Mouse (Mus musculus) forebrain, embryonic 15.5 days (tissue): ENCODE results near the gene Pla2g2d. TPM values are rescaled to one million over a fixed set of nuclear protein-coding genes. Genes with fewer than 3 reads are reported as not detected.
"Not testable (repeated sequence)": the region's sequence is repeated elsewhere in the genome, so short reads cannot be mapped to it uniquely, and the experiment has no call there.

ENCODE experiments used
- ATAC-seq: fragments of 200-750 bp; cut with Nextera tagmentation; replicated peaks from 2 replicates; pipeline ENCODE4 v1.8.0; 2017; ENCODE audit warnings: mild to moderate bottlenecking, moderate TSS enrichment, moderate library complexity
- H3K27ac ChIP-seq: fragments of 300-500 bp; sonication (generic); replicated peaks from 2 replicates; pipeline ENCODE4 v1.5.1; 2015; ENCODE audit warnings: mild to moderate bottlenecking, inconsistent platforms
- H3K27me3 ChIP-seq: fragments of 300-500 bp; sonication (generic); 2 replicates; pipeline ENCODE4 v1.6.1; 2015; ENCODE audit warnings: inconsistent platforms
- H3K36me3 ChIP-seq: fragments of 300-500 bp; sonication (generic); 2 replicates; pipeline ENCODE4 v1.6.1; 2015; ENCODE audit warnings: mild to moderate bottlenecking, inconsistent platforms
- H3K4me1 ChIP-seq: fragments of 300-500 bp; sonication (generic); 2 replicates; pipeline ENCODE4 v1.6.1; 2015; ENCODE audit warnings: inconsistent platforms
- H3K4me2 ChIP-seq: fragments of 300-500 bp; sonication (generic); replicated peaks from 2 replicates; pipeline ENCODE4 v1.6.1; 2015; ENCODE audit warnings: mild to moderate bottlenecking, inconsistent platforms
- H3K4me3 ChIP-seq: fragments of 300-500 bp; sonication (generic); 2 replicates; pipeline ENCODE4 v1.5.1; 2015; ENCODE audit warnings: mild to moderate bottlenecking, inconsistent platforms
- H3K9ac ChIP-seq: fragments of 300-500 bp; sonication (generic); replicated peaks from 2 replicates; pipeline ENCODE4 v1.6.1; 2015; ENCODE audit warnings: mild to moderate bottlenecking, inconsistent platforms
- H3K9me3 ChIP-seq: fragments of 300-500 bp; sonication (generic); 2 replicates; pipeline ENCODE4 v1.6.1; 2016; ENCODE audit warnings: inconsistent platforms
- WGBS: fragments of 180-500 bp; shearing (Covaris S2); methylation state at CpG from one replicate; pipeline ENCODE4 v1.1.7; 2015; ENCODE audit warnings: mixed read lengths; 5-methylcytosine and 5-hydroxymethylcytosine counted together
- polyA plus RNA-seq: library from polyadenylated mRNA; unstranded; fragments of >200 nt; fragmentation: Nextera tagmentation; extraction: Ambion mirVana; gene quantifications from 2 replicates; pipeline ENCODE4 v1.2.1, GENCODE M21; 2015

Gene Pla2g2d
- polyA plus RNA-seq, 1 experiment from 2014 or later = not detected

GRCm38 (mm10) chr4:138806920-138807541 lies 31.5 kb downstream of the Pla2g2d start:
- no peaks in the 10 kb centered on the region for H3K27me3 ChIP-seq
- WGBS = 82% methylated on average over 7 of the region's 7 CpGs

GRCm38 (mm10) chr4:138816166-138816565 lies 40.6 kb downstream of the Pla2g2d start:
- H3K27me3 ChIP-seq = no peaks in the 10 kb centered on the region
- no peaks in the 10 kb centered on the region for H3K36me3 ChIP-seq
- no peak overlapping the region for H3K9ac ChIP-seq
- no peak overlapping the region for H3K4me2 ChIP-seq
- H3K9me3 ChIP-seq = no peaks in the 10 kb centered on the region
- WGBS = 87% methylated on average over 9 of the region's 9 CpGs
- H3K4me1 ChIP-seq = peaks cover 5% of the 10 kb centered on the region; the same call in 1 of the 2 replicates
- no peak overlapping the region for H3K27ac ChIP-seq
- no peak overlapping the region for H3K4me3 ChIP-seq
- ATAC-seq = no peak

More at GRCm38 (mm10) chr4:138806920-138807541, 31.5 kb downstream of the Pla2g2d start:
- Histone ChIP-seq H3K4me2 (no peak overlapping the region), H3K9me3 (no peaks in the 10 kb centered on the region), H3K36me3 (no peaks in the 10 kb centered on the region), H3K9ac (no peak overlapping the region), H3K27ac (no peak overlapping the region), H3K4me1 (0 out of 2 replicates have a peak, but pooled peaks cover 3% of the 10 kb centered on the region), H3K4me3 (no peak overlapping the region)
- ATAC-seq = no peak

GRCm38 (mm10) chr4:138817736-138818135 lies 42.2 kb downstream of the Pla2g2d start:
- Histone ChIP-seq H3K27ac (no peak overlapping the region), H3K4me2 (no peak overlapping the region), H3K9me3 (no peaks in the 10 kb centered on the region), H3K4me1 (peaks cover 5% of the 10 kb centered on the region; the same call in 1 of the 2 replicates), H3K36me3 (no peaks in the 10 kb centered on the region), H3K9ac (no peak overlapping the region), H3K27me3 (no peaks in the 10 kb centered on the region), H3K4me3 (no peak overlapping the region)
- no peak for ATAC-seq
- WGBS = 87% methylated on average over 6 of the region's 6 CpGs

- Histone ChIP-seq H3K4me3 (no peak overlapping the region), H3K27me3 (no peaks in the 10 kb centered on the region), H3K9ac (no peak overlapping the region), H3K36me3 (no peaks in the 10 kb centered on the region), H3K9me3 (no peaks in the 10 kb centered on the region), H3K4me2 (no peak overlapping the region), H3K4me1 (peaks cover 5% of the 10 kb centered on the region; the same call in 1 of the 2 replicates), H3K27ac (no peak overlapping the region)
- no peak for ATAC-seq
- 17% methylated on average over 8 of the region's 8 CpGs for WGBS
These were observed 43.6 kb downstream of the Pla2g2d start for GRCm38 (mm10) chr4:138819101-138819500.

- ATAC-seq = no peak
- no peak overlapping the region for H3K9ac ChIP-seq
- no peak overlapping the region for H3K27ac ChIP-seq
- WGBS = 88% methylated on average over 2 of the region's 2 CpGs
- no peak overlapping the region for H3K4me2 ChIP-seq
- H3K4me3 ChIP-seq = no peak overlapping the region
- no peaks in the 10 kb centered on the region for H3K36me3 ChIP-seq
- no peaks in the 10 kb centered on the region for H3K27me3 ChIP-seq
- peaks cover 5% of the 10 kb centered on the region; the same call in 1 of the 2 replicates for H3K4me1 ChIP-seq
- H3K9me3 ChIP-seq = no peaks in the 10 kb centered on the region
These were observed 45.5 kb downstream of the Pla2g2d start for GRCm38 (mm10) chr4:138821036-138821435.

- 67% methylated on average over 2 of the region's 2 CpGs for WGBS
- H3K4me1 ChIP-seq, H3K9ac ChIP-seq, ATAC-seq, H3K4me2 ChIP-seq, H3K4me3 ChIP-seq, H3K9me3 ChIP-seq, H3K27ac ChIP-seq, H3K36me3 ChIP-seq, H3K27me3 ChIP-seq: not testable (repeated sequence)
These were observed 48.6 kb downstream of the Pla2g2d start for GRCm38 (mm10) chr4:138824161-138824560.

GRCm38 (mm10) chr4:138824660-138825059 lies 49.1 kb downstream of the Pla2g2d start:
- Histone ChIP-seq H3K9me3 (no peaks in the 10 kb centered on the region), H3K9ac (no peak overlapping the region), H3K4me2 (no peak overlapping the region), H3K4me1 (no peaks in the 10 kb centered on the region), H3K27ac (no peak overlapping the region), H3K4me3 (no peak overlapping the region), H3K36me3 (no peaks in the 10 kb centered on the region), H3K27me3 (no peaks in the 10 kb centered on the region)
- 83% methylated on average over 2 of the region's 2 CpGs for WGBS
- no peak for ATAC-seq

GRCm38 (mm10) chr4:138825751-138826567 lies 50.4 kb downstream of the Pla2g2d start:
- Histone ChIP-seq H3K36me3 (no peaks in the 10 kb centered on the region), H3K9me3 (no peaks in the 10 kb centered on the region), H3K4me2 (no peak overlapping the region), H3K4me3 (no peak overlapping the region), H3K4me1 (no peaks in the 10 kb centered on the region), H3K9ac (no peak overlapping the region), H3K27me3 (no peaks in the 10 kb centered on the region), H3K27ac (no peak overlapping the region)
- WGBS = 75% methylated on average over 18 of the region's 18 CpGs
- no peak for ATAC-seq

- Histone ChIP-seq H3K9ac (no peak overlapping the region), H3K4me2 (no peak overlapping the region), H3K9me3 (no peaks in the 10 kb centered on the region), H3K27ac (no peak overlapping the region), H3K36me3 (no peaks in the 10 kb centered on the region), H3K4me1 (no peaks in the 10 kb centered on the region), H3K27me3 (no peaks in the 10 kb centered on the region), H3K4me3 (no peak overlapping the region)
- 57% methylated on average over 11 of the region's 11 CpGs for WGBS
- no peak for ATAC-seq
These were observed 51.6 kb downstream of the Pla2g2d start for GRCm38 (mm10) chr4:138827147-138827546.

Other genes with a start within 250 kb of the Pla2g2d start
- 0.74 and 1.2 TPM in 2 replicates for gene Vwa5b1, start 139.9 kb upstream of the Pla2g2d start, polyA plus RNA-seq
- 0.34 TPM in 1 of 2 replicates, not detected in the other for gene Pla2g2c, start 50.9 kb upstream of the Pla2g2d start, polyA plus RNA-seq
- 2.0 and 3.2 TPM in 2 replicates for gene Ubxn10, start 38.6 kb upstream of the Pla2g2d start, polyA plus RNA-seq
- 0.08 TPM in 1 of 2 replicates, not detected in the other for gene Pla2g2f, start 18.1 kb upstream of the Pla2g2d start, polyA plus RNA-seq
- 0.45 and 0.76 TPM in 2 replicates for gene Pla2g5, start 87.7 kb downstream of the Pla2g2d start, polyA plus RNA-seq
- gene Gm13030, start 98.2 kb downstream of the Pla2g2d start, polyA plus RNA-seq = not detected in 2 replicates
- gene Pla2g2e, start 102.2 kb downstream of the Pla2g2d start, polyA plus RNA-seq = not detected in 2 replicates
- gene Otud3, start 138.2 kb downstream of the Pla2g2d start, polyA plus RNA-seq = 2.7 and 3.4 TPM in 2 replicates
- not detected in 2 replicates for gene Rnf186, start 191.4 kb downstream of the Pla2g2d start, polyA plus RNA-seq
- gene Tmco4, start 197.2 kb downstream of the Pla2g2d start, polyA plus RNA-seq = 0.98 and 1.1 TPM in 2 replicates